Mouse (Mus musculus): ENCODE measurements around the gene Stx18. TPM values are rescaled to one million over a fixed set of nuclear protein-coding genes. Genes with fewer than 3 reads are reported as not detected.

The Stx18 gene
- total RNA-seq, 2 experiments from 2014 or later: 15.5 to 18.3 TPM

Other genes starting within 250 kb of the Stx18 start
- 1 to 10 TPM; 4.1 to 4.4 TPM for gene Msx1, start 214.2 kb upstream of the Stx18 start, total RNA-seq (2021)
- gene Nsg1, start 121.2 kb downstream of the Stx18 start, total RNA-seq (2021): 10 to 100 TPM; 12.9 to 15.4 TPM
- 1 to 10 TPM; 3.7 to 6.3 TPM for gene Zbtb49, start 181.7 kb downstream of the Stx18 start, total RNA-seq (2021)
- gene Lyar, start 181.7 kb downstream of the Stx18 start, total RNA-seq (2021): 10 to 100 TPM; 15.4 to 16.2 TPM
- 10 to 100 TPM; 12.1 to 16.4 TPM for gene Tmem128, start 221.4 kb downstream of the Stx18 start, total RNA-seq (2021)
- gene Otop1, start 237.2 kb downstream of the Stx18 start, total RNA-seq (2021): under 1 TPM; 0.47 TPM

Data from gastrocnemius, postnatal 10 days (tissue).